Mouse (Mus musculus) hindbrain, embryonic 14.5 days (tissue): Measurements from ENCODE around the gene Olfr870. TPM values are rescaled to one million over a fixed set of nuclear protein-coding genes. Genes with fewer than 3 reads are reported as not detected.

Experiments
- polyA plus RNA-seq: library from polyadenylated mRNA; unstranded; fragments of >200 nt; fragmentation: Nextera tagmentation; extraction: Ambion mirVana; gene quantifications from 2 replicates; pipeline ENCODE4 v1.2.1, GENCODE M21; 2014

Olfr870 gene
- polyA plus RNA-seq, 1 experiment from 2014 or later, result not detected

Other genes with a start within 250 kb of the Olfr870 start
- not detected in 2 replicates for gene Olfr866, start 146.0 kb downstream of the Olfr870 start, polyA plus RNA-seq
- not detected in 2 replicates for gene Olfr867, start 116.5 kb downstream of the Olfr870 start, polyA plus RNA-seq
- not detected in 2 replicates for gene Olfr868, start 75.4 kb downstream of the Olfr870 start, polyA plus RNA-seq
- gene Olfr869, start 45.0 kb downstream of the Olfr870 start, polyA plus RNA-seq, result not detected in 2 replicates
- not detected in 2 replicates for gene Olfr871, start 38.1 kb upstream of the Olfr870 start, polyA plus RNA-seq
- not detected in 2 replicates for gene Olfr872, start 63.1 kb upstream of the Olfr870 start, polyA plus RNA-seq
- gene Olfr39, start 108.3 kb upstream of the Olfr870 start, polyA plus RNA-seq, result not detected in 2 replicates
- gene Olfr873, start 124.5 kb upstream of the Olfr870 start, polyA plus RNA-seq, result not detected in 2 replicates
- not detected in 2 replicates for gene Olfr18, start 162.0 kb upstream of the Olfr870 start, polyA plus RNA-seq
- 40.5 and 44.3 TPM in 2 replicates for gene Zfp560, start 211.1 kb upstream of the Olfr870 start, polyA plus RNA-seq